Mouse (Mus musculus) T-helper 17 cell (primary cell): Measurements from ENCODE around the gene Gm47995.
"Not testable (repeated sequence)": the region's sequence is repeated elsewhere in the genome, so short reads cannot be mapped to it uniquely, and the experiment has no call there.

Experiments
- in situ Hi-C, 2 experiments: fragments of 300-600 bp; cut with MboI, MseI; formaldehyde crosslinking; loops; 1 replicate in 1 of 2; 2 replicates in 1 of 2; pipeline ENCODE4 v1.15.1; 2025; ENCODE audit warnings: high pct_unique_total_duplicates in 2 of 2

Gm47995 gene

GRCm38 (mm10) chr1:151198120-151198519 is at the start of gene Gm47995:
Gene Gm47995, plus strand, starts transcription at chr1:151198448.
- in situ Hi-C loops, result not testable (repeated sequence)

DNA sequence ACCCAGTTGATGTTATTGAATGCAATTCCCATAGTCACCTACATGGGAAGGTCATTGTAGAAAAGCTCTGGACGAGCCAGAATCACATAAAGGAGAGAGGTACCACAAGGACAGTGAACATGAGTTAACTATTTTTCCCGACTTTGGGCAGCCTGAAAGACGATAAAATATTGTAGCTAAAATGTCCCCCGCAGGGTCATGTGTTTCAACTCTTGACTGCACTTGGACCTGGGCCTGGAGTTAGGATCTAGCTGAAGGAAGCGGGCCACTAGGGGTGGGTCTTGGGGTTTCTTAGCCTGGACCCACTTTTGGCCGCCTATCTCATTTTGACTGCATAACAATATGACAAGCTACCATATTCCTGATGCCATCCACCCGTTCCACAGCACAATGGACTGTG is 48.0 kb upstream of the Gm47995 start:
- in situ Hi-C loops, result no loop called here

DNA sequence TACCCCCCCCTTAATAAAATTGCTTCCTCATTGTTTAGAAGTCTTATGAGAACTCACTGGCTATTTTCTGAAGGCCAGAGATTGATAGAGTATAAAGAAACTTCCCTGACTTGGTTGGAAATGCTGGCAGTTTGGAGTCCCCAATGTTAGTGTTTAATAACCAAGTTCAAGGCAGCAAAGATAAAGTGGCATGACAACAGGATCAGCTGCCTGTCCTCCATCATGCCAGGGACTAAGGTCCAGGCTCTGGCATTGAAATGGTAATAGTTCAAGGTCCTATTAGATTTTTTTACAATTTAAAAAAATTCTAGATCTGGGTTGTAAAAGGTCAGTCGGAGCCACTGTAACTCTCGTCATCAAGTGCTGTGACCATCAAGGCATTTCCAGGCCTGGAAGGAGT is 47.2 kb upstream of the Gm47995 start:
- in situ Hi-C loops, result no loop called here

DNA sequence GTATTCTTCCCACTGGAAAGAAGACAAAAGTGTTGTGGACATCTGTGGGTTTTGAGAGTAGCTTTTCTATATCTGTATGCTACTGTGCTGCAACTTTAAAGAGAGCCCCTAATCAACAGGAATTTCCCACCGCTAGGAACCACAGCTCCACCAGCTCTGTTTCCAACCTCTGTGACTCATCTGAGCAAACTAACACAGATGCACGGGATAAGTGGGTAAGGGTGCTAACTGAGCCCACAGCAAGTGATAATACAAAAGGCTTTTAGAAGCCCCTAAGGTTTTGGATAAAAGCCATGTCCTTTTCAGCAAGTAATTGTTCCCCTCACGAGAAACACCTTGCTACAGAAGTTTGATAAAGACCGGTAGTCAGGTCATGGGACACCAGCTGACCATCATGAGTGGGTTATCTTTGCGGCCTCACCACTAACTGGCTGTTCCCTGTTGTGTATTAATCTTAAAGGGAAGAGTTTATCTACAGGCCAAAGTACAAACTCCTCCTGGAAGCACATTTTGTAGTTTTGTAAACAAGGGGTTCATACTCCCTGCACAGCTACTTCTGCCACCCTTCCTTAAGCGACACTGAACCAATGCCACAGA is 45.1 kb upstream of the Gm47995 start:
- in situ Hi-C loops, result no loop called here

DNA sequence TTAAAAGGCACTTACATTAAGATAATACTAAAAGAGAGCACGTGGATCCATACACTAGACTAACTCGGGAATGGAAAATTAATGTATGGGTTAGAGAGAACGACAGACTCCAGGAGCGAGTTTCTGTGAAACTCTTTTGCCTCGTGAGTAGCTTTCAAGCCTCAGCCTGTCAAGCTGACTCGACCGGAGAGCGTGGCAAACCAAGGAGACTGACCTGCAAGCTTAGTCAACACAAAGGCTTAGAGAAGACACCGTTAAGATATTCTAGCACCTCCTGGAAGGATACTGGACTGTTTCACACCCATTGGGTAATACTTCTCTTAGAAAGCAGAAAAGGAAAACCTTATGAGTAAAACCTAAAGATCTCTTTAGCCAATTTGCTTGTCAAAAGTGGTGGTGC is 44.1 kb upstream of the Gm47995 start:
- in situ Hi-C loops, result not testable (repeated sequence)

DNA sequence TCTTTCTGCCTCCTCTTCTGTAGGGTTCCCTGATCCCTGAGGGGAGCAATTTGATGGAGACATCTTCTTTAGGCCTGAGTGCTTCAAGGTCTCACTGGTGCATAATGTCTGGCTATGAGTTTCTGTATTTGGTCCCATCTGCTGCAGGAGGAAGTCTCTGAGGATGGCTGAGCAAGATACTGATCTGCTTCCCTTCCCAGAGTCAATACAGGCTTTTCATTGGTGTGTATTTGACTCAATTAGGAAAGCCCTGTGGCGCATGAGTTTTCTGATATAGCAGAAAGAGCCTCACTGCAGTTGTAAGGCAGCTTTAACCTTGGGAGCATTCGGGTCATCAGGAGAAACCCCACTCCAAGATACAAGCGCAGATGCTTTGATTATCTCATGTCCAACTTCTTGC is 42.1 kb upstream of the Gm47995 start:
- in situ Hi-C loops, result no loop called here

- in situ Hi-C loops, result no loop called here
Measured at GRCm38 (mm10) chr1:151156777-151157632, 41.2 kb upstream of the Gm47995 start.

DNA sequence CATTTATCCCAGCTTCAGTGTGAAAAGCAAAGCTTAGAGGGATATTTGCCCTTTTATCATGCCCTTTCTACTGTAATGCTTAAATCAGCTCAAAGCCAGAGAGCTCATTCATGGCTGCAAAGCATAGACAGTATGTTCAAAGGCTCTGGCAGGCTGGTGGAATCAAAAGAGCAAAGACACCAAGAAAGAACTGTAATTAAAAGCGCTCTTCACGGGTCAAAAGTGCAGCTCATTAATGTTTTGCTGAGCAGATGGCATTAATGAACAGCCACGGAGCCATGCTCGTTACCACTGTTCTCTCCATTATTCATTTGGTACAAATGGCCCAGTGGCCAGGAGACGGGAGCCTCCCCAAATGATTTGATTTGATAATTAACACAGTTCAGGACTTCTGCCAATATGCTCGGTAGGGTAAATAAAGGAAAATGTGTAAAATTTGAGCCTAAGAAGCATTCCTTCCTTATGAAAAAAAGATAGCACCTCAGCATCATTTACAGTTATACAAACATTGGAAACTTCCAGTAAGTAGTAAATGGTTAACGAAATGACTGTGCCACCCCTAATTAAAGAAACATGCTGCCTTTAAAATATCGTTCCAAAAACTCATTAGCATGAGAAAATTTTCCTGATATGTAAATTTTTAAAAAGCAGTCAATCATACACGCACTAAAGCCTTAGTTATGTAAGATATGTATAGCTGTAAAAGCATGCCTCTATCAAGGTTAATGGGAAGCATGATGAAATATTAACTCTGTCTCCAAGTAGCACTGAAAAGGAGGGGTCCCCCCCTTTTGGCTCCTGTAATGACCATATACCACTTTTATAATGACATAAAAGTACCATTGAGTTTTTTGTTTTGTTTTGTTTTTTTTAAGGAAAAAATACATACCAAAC is 40.0 kb upstream of the Gm47995 start:
- in situ Hi-C loops, result no loop called here

DNA sequence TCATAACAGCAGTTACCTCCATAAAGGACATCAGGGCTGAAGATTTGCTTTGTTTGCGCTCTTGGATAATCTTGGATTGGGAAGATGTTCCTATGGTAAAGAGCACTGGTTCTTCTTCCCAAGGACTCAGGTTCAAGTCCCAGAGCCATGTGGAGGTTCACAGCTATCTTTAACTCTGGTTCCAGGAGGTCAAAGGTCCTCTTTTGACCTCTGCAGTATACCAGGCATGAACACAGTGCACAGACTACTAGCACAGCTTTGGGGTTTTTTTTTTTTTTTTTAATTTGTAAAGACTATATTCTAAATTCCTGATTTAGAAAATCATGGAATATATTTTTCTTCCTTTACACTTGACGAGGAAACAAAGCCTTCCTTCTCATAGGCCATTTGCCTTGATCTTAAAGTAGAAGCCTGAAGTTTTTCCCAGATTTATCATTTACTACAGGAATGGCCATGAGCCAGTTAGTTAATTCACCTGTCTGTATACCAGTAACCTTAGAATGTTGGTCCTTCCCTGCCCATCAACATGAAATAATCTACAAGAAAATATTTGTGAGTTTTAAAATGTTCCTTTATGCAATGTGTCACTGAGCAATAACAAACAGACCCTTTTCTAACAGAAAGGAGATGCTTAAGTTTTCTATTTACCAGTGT is 39.3 kb upstream of the Gm47995 start:
- in situ Hi-C loops, result no loop called here

- in situ Hi-C loops, result no loop called here
Measured at GRCm38 (mm10) chr1:151166031-151166430, 32.2 kb upstream of the Gm47995 start.

GRCm38 (mm10) chr1:151167297-151168047 is 30.8 kb upstream of the Gm47995 start:
- in situ Hi-C loops, result no loop called here

GRCm38 (mm10) chr1:151168637-151169036 is 29.6 kb upstream of the Gm47995 start:
- in situ Hi-C loops, result no loop called here

- in situ Hi-C loops, result loop anchor here in 1 of 2 experiments (5.0 kb wide), 1 partner anchor 60 kb away; no protein-coding TSS in a partner anchor
Measured at GRCm38 (mm10) chr1:151171572-151172461, 26.4 kb upstream of the Gm47995 start.

GRCm38 (mm10) chr1:151177030-151177936 is 21.0 kb upstream of the Gm47995 start:
- in situ Hi-C loops, result no loop called here

DNA sequence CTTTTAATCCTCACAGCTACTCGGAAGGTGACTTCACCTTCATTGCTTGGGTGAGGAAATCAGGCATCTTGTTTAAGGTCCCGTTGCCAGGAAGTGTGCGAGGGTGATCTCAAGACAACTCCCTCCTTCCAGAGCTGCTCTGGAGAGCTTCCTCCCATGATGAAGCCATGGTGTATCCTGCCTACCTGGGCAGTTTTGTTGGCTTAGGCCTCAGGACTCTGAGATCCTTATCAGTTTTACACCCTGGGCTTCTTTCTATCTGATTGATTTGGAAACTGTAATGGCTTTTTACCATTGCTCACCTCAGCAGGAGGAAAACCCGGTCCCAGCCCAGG is 20.3 kb upstream of the Gm47995 start:
- in situ Hi-C loops, result no loop called here

DNA sequence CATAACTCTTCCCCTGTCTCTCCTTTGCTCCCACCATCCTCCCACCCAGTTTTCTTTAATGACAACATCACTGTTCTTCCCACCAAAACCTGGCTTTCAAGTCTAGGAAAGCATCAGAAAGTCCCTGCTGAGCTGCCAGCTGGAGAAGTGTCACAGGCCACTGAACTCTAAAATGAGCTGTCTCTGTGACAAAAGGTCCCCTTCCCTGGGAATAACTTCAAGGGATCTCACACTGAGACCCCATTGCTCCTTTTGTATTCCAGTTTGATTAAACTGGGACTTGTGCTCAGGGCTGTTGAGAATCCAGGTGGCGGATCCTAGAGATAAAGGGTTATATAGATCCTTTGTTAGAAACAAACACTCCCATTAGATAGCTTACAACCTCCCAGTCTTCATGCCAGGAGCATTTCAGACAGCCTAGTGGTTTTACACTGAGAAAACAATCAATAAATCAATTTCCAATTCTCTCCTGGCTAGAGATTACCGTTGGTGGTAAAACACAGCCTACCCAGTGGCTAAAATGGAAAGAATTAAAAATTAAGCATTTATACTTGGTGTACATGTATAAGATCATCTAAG is 19.7 kb upstream of the Gm47995 start:
- in situ Hi-C loops, result no loop called here

- in situ Hi-C loops, result loop anchor here in 1 of 2 experiments (10.0 kb wide), 1 partner anchor 835 kb away; no protein-coding TSS in a partner anchor
Measured at GRCm38 (mm10) chr1:151180167-151180566, 18.1 kb upstream of the Gm47995 start.

DNA sequence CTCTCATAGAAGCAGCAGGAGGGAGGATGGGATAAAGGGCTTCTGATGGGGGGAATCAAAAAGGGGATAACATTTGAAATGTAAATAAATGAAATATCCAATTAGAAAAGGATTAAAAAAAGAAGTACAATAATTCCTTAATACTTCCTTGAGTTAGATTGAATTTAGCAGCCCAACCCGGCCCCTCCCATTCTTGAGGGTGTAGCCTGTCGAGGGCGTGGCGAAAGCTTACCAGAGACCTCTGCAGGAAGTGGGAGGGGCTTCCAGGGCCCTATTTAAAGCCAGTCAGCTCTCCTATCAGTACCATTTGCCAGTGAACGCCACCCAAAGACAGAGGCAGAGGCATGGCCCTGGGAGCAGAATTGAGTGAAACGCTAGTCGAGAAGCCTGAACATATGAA is 16.0 kb upstream of the Gm47995 start, which contains the start of gene Gm47985:
Gm47985 (plus strand) TSS at position 272 of the 400 bp plus-strand sequence.
- in situ Hi-C loops, result loop anchor here in 1 of 2 experiments (10.0 kb wide), 1 partner anchor 833 kb away; no protein-coding TSS in a partner anchor
